Mouse (Mus musculus): ENCODE data around the gene Bmf. TPM values are rescaled to one million over a fixed set of nuclear protein-coding genes. Genes with fewer than 3 reads are reported as not detected.

The Bmf gene
- polyA plus RNA-seq (2014; fragmentation: Nextera tagmentation; extraction: Ambion mirVana) = 2.5 and 4.9 TPM in 2 replicates

DNA sequence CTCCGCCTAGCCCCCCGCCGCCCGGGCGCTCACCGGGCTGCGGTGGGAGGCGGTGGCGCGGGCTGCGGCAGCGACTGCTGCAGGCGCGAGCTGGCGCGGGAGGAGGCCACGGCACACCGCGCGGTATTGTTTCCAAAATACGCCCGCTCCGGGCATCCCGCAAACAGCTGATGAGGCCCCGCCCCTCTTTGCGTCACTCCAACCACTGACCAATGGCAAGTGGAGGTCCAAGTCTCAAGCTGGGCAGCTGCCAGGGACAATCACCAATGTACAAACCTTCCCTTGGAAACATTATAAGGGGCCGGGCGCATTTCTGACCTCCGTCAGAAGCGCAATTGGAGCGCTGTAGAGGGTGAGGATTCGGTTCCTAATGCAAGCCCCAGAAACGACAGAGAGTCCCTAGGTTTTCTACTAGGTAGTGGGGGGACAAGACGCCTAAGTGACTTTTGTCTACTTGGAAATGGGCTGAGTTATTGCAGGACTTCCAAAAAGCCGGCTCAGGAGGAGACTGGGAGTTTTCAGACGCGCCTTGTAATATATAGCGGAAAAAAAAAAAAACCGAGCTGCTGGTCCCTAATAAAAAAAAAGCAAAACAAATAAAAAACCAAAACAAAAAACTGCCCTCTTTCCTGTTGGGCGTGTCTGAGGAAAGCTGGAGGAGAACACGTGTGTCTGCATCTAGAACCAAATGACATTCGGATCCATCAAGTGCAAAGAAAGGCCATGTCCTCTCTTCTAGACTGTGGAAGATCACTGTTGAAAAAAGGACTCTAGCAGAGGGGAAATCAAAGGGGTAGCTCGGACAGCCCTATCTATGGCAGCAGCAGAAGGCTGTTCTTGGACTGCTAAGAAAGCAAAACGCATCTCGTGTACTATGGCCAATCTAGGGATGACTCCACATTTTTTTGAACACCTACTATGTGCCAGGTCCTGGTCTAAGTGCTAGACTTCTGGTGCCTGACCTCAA lies at the start of gene Bmf:
TSS of gene Bmf (minus strand) at position 181 of the 967 bp plus-strand sequence.
- WGBS = 1% methylated on average over 45 of the region's 45 CpGs
- peak; percentile 94 for ATAC-seq (ENCODE audit: low FRiP score)
- H3K27me3 ChIP-seq (ENCODE audit: control insufficient read depth, insufficient read depth, low read length) = no peaks in the 10 kb centered on the region
- DNase-seq (ENCODE audit: low spot score) = peak; percentile 98
- peak within 1 kb of the TSS; percentile 74 for H3K9ac ChIP-seq (ENCODE audit: low read depth, low read length)
- peak within 1 kb of the TSS; percentile 92 for H3K4me2 ChIP-seq (replicated peaks; ENCODE audit: low read depth, low read length)
- H3K36me3 ChIP-seq (ENCODE audit: control insufficient read depth, insufficient read depth, low read length) = no peaks in the 10 kb centered on the region
- H3K27ac ChIP-seq (ENCODE audit: low read depth, low read length) = peak within 1 kb of the TSS; percentile 12; the same call in 1 of the 2 replicates
- peak within 1 kb of the TSS; percentile 75 for H3K4me3 ChIP-seq (ENCODE audit: low read depth, low read length)
- H3K4me1 ChIP-seq (replicated peaks; ENCODE audit: control insufficient read depth, insufficient read depth, low read length) = peaks cover 18% of the 10 kb centered on the region; the same call in 1 of the 2 replicates
- no peaks in the 10 kb centered on the region for H3K9me3 ChIP-seq (ENCODE audit: control insufficient read depth, low read length)

GRCm38 (mm10) chr2:118599087-118599486 lies 49.6 kb upstream of the Bmf start:
- ATAC-seq (ENCODE audit: low FRiP score) = no peak
- DNase-seq (ENCODE audit: low spot score) = no peak
- H3K4me3 ChIP-seq (ENCODE audit: low read depth, low read length) = peak overlapping the region; percentile 58

DNA sequence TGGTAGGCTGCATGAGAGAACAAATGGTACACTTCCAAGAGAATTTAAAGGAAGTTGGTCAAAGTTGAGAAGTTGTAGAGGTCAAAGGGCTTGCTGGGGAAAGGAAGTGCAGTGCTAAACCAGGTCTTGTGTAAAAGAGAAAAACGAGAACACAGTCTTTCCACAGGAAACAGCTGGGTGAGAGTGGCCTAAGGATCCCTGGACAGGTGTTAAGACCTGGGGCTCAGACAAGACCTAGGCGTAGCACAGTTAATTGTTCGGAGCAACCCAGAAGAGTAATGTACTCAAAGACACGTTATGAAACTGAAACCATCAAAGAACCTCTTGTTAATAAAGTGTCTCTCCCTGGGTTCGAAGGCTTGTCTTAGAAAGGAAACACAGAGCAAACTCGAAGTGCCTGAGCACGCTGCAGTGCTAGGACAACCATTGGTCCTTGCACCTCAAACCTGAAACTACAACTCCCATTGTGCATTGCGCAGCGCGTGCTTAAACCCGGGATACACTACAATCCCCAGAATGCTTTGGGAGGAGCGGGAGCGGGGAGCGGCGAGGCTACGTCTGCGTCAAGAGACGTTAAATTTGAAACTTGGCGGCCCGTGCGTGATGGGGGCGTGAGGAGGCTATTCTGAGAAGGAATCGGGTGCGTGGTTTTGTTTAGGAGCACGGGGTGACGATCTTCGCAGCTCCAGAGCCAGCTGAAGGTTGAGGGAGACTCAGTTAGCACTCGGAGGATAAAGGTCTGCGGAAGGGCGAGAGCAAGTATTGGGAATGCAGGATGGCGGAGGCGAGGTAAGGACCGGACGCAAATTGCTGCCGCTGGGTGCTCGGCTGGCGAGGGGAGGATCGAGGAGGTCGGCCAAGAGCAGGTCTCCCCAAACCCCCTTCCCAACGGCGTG lies 48.4 kb upstream of the Bmf start, which contains the start of gene Bub1b:
TSS of gene Bub1b (plus strand) at position 539 of the 896 bp plus-strand sequence.
- Histone ChIP-seq H3K9me3 (ENCODE audit: control insufficient read depth, low read length) (no peaks in the 10 kb centered on the region), H3K27ac (ENCODE audit: low read depth, low read length) (no peak within 1 kb of the TSS), H3K4me1 (replicated peaks; ENCODE audit: control insufficient read depth, insufficient read depth, low read length) (peaks cover 4% of the 10 kb centered on the region), H3K36me3 (ENCODE audit: control insufficient read depth, insufficient read depth, low read length) (no peaks in the 10 kb centered on the region), H3K4me3 (ENCODE audit: low read depth, low read length) (peak within 1 kb of the TSS; percentile 58), H3K9ac (ENCODE audit: low read depth, low read length) (peak within 1 kb of the TSS; percentile 71), H3K4me2 (replicated peaks; ENCODE audit: low read depth, low read length) (peak within 1 kb of the TSS; percentile 60), H3K27me3 (ENCODE audit: control insufficient read depth, insufficient read depth, low read length) (no peaks in the 10 kb centered on the region)
- DNase-seq (ENCODE audit: low spot score) (peak; percentile 97), ATAC-seq (ENCODE audit: low FRiP score) (peak; percentile 96)
- 5% methylated on average over 41 of the region's 41 CpGs for WGBS

More at GRCm38 (mm10) chr2:118599087-118599486, 49.6 kb upstream of the Bmf start:
- 39% methylated on average over 4 of the region's 5 CpGs for WGBS
- Histone ChIP-seq H3K9me3 (ENCODE audit: control insufficient read depth, low read length) (no peaks in the 10 kb centered on the region), H3K9ac (ENCODE audit: low read depth, low read length) (no peak overlapping the region), H3K4me1 (replicated peaks; ENCODE audit: control insufficient read depth, insufficient read depth, low read length) (peaks cover 4% of the 10 kb centered on the region), H3K27me3 (ENCODE audit: control insufficient read depth, insufficient read depth, low read length) (no peaks in the 10 kb centered on the region), H3K36me3 (ENCODE audit: control insufficient read depth, insufficient read depth, low read length) (peaks cover 3% of the 10 kb centered on the region; the same call in 1 of the 2 replicates), H3K27ac (ENCODE audit: low read depth, low read length) (no peak overlapping the region), H3K4me2 (replicated peaks; ENCODE audit: low read depth, low read length) (peak overlapping the region; percentile 60)

- 90% methylated on average over 4 of the region's 4 CpGs for WGBS
- ATAC-seq (ENCODE audit: low FRiP score) = no peak
- no peaks in the 10 kb centered on the region for H3K36me3 ChIP-seq (ENCODE audit: control insufficient read depth, insufficient read depth, low read length)
Observed at GRCm38 (mm10) chr2:118591083-118591482, 41.6 kb upstream of the Bmf start.

GRCm38 (mm10) chr2:118587686-118588085 lies 38.2 kb upstream of the Bmf start:
- Histone ChIP-seq H3K4me3 (ENCODE audit: low read depth, low read length) (no peak overlapping the region), H3K4me1 (replicated peaks; ENCODE audit: control insufficient read depth, insufficient read depth, low read length) (no peaks in the 10 kb centered on the region), H3K27me3 (ENCODE audit: control insufficient read depth, insufficient read depth, low read length) (no peaks in the 10 kb centered on the region), H3K4me2 (replicated peaks; ENCODE audit: low read depth, low read length) (no peak overlapping the region), H3K9ac (ENCODE audit: low read depth, low read length) (no peak overlapping the region), H3K36me3 (ENCODE audit: control insufficient read depth, insufficient read depth, low read length) (no peaks in the 10 kb centered on the region), H3K27ac (ENCODE audit: low read depth, low read length) (no peak overlapping the region), H3K9me3 (ENCODE audit: control insufficient read depth, low read length) (no peaks in the 10 kb centered on the region)
- 69% methylated on average over 3 of the region's 3 CpGs for WGBS
- no peak for DNase-seq (ENCODE audit: low spot score)
- no peak for ATAC-seq (ENCODE audit: low FRiP score)

More at GRCm38 (mm10) chr2:118591083-118591482, 41.6 kb upstream of the Bmf start:
- no peaks in the 10 kb centered on the region for H3K9me3 ChIP-seq (ENCODE audit: control insufficient read depth, low read length)
- DNase-seq (ENCODE audit: low spot score) = no peak
- no peaks in the 10 kb centered on the region for H3K4me1 ChIP-seq (replicated peaks; ENCODE audit: control insufficient read depth, insufficient read depth, low read length)
- H3K27me3 ChIP-seq (ENCODE audit: control insufficient read depth, insufficient read depth, low read length) = no peaks in the 10 kb centered on the region
- H3K4me3 ChIP-seq (ENCODE audit: low read depth, low read length) = no peak overlapping the region
- H3K4me2 ChIP-seq (replicated peaks; ENCODE audit: low read depth, low read length) = no peak overlapping the region
- H3K9ac ChIP-seq (ENCODE audit: low read depth, low read length) = no peak overlapping the region
- no peak overlapping the region for H3K27ac ChIP-seq (ENCODE audit: low read depth, low read length)

DNA sequence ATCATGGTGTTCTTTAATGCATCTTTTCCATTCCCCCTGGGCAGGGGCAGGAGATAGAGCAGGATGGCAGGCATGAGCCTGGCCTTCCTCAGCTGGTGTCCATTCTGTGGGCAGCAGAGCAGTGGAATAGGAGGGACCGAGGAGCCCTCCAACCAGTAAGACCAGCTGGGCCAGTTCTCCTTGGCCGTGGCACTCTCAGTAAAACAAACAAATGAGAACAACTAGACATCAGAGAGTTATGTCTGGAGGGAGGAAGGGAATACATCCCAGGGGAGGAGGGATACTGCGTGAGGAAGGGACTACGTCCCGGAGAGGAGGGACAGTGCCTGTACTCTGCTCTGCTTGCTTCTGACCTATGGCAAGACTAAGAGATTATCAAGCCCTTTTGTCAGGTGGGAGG lies 36.5 kb upstream of the Bmf start:
- Histone ChIP-seq H3K27me3 (ENCODE audit: control insufficient read depth, insufficient read depth, low read length) (no peaks in the 10 kb centered on the region), H3K9me3 (ENCODE audit: control insufficient read depth, low read length) (no peaks in the 10 kb centered on the region), H3K4me2 (replicated peaks; ENCODE audit: low read depth, low read length) (no peak overlapping the region), H3K9ac (ENCODE audit: low read depth, low read length) (no peak overlapping the region), H3K4me1 (replicated peaks; ENCODE audit: control insufficient read depth, insufficient read depth, low read length) (no peaks in the 10 kb centered on the region), H3K36me3 (ENCODE audit: control insufficient read depth, insufficient read depth, low read length) (no peaks in the 10 kb centered on the region), H3K27ac (ENCODE audit: low read depth, low read length) (no peak overlapping the region), H3K4me3 (ENCODE audit: low read depth, low read length) (no peak overlapping the region)
- 75% methylated on average over 5 of the region's 5 CpGs for WGBS
- no peak for ATAC-seq (ENCODE audit: low FRiP score)
- DNase-seq (ENCODE audit: low spot score) = no peak

- no peaks in the 10 kb centered on the region for H3K9me3 ChIP-seq (ENCODE audit: control insufficient read depth, low read length)
- H3K4me3 ChIP-seq (ENCODE audit: low read depth, low read length) = no peak overlapping the region
- DNase-seq (ENCODE audit: low spot score) (no peak), ATAC-seq (ENCODE audit: low FRiP score) (no peak)
- H3K36me3 ChIP-seq (ENCODE audit: control insufficient read depth, insufficient read depth, low read length) = no peaks in the 10 kb centered on the region
- no peak overlapping the region for H3K9ac ChIP-seq (ENCODE audit: low read depth, low read length)
- 89% methylated on average over 3 of the region's 3 CpGs for WGBS
- no peak overlapping the region for H3K27ac ChIP-seq (ENCODE audit: low read depth, low read length)
- no peaks in the 10 kb centered on the region for H3K27me3 ChIP-seq (ENCODE audit: control insufficient read depth, insufficient read depth, low read length)
- H3K4me1 ChIP-seq (replicated peaks; ENCODE audit: control insufficient read depth, insufficient read depth, low read length) = no peaks in the 10 kb centered on the region
- H3K4me2 ChIP-seq (replicated peaks; ENCODE audit: low read depth, low read length) = no peak overlapping the region
Observed at GRCm38 (mm10) chr2:118573135-118573534, 23.6 kb upstream of the Bmf start.

DNA sequence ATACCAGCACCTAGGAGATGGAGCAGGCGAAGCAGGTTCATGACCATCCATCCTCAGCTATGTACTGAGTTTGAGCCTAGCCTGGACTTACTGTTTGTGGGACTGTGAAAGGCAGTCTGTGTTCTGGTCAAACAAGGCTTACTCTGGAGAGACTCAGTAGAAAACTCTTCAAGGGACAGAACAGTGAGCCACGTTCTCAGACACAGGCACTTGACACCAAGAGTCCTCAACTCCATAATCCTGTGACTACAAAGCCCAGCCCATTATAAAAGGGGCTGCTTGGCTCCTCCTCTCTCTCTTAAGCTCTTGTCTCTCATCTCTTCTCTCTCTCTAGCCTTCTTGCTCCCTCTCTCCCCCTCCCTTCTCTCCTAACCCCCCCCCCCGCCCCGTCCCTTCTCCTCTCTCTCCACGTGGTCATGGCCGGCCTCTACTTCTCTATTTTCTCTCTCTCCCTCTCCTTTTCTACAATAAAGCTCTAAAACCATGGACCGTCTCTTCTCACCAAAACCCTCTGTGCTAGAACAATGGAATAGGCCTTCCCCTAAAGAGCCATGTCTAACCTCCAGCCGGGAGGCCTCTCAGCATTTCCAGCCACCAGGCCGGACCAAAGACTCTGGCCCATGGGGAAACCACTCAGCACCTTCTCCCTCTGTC lies 22.8 kb upstream of the Bmf start:
- Histone ChIP-seq H3K4me3 (ENCODE audit: low read depth, low read length) (no peak overlapping the region), H3K4me2 (replicated peaks; ENCODE audit: low read depth, low read length) (no peak overlapping the region), H3K9ac (ENCODE audit: low read depth, low read length) (no peak overlapping the region), H3K27me3 (ENCODE audit: control insufficient read depth, insufficient read depth, low read length) (no peaks in the 10 kb centered on the region), H3K36me3 (ENCODE audit: control insufficient read depth, insufficient read depth, low read length) (no peaks in the 10 kb centered on the region), H3K27ac (ENCODE audit: low read depth, low read length) (no peak overlapping the region), H3K4me1 (replicated peaks; ENCODE audit: control insufficient read depth, insufficient read depth, low read length) (no peaks in the 10 kb centered on the region), H3K9me3 (ENCODE audit: control insufficient read depth, low read length) (no peaks in the 10 kb centered on the region)
- whole genome bisulfite sequencing = 74% methylated on average over 8 of the region's 9 CpGs
- DNase-seq (ENCODE audit: low spot score) (no peak), ATAC-seq (ENCODE audit: low FRiP score) (no peak)
